Mouse (Mus musculus): ENCODE measurements around the gene Leo1. TPM values are rescaled to one million over a fixed set of nuclear protein-coding genes. Genes with fewer than 3 reads are reported as not detected.

The Leo1 gene
- polyA plus RNA-seq (2017; shearing (Covaris generic)) = 24.2 TPM

DNA sequence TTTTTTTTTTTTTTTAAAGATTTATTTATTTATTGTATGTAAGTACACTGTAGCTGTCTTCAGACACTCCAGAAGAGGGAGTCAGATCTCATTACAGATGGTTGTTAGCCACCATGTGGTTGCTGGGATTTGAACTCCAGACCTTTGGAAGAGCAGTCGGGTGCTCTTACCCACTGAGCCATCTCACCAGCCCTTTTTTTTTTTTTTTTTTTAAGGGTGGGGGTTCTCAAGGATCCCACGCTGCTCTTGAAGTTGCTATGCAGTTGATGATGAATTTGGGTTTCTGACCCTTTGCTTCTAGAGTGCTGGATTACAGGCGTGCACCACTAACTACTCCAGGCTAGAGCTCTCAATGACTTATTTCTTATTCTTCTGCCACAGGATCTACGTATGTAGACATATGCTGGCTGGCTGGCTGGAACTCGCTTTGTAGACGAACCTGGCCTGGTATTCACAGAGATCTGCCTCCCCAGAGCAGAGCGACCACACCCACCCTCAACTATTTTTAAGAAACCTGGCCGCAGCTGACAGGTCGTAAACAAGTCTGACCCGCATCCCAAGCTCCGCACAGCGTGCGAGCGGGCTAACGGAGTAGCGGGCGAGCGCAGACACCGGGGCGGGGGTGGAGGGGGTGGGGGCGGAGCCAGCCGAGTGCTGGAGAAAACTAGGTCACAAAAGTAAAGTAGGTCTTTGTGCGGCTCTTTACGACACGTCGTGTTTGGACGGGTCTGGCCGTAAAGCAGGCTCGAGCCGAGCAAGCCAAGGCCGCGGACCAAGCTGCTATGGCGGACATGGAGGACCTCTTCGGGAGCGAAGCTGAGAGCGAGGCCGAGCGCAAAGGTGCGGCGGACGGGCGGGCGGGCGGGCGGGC lies at the start of gene Leo1:
Leo1 (plus strand) TSS at position 729 of the 871 bp plus-strand sequence.

GRCm38 (mm10) chr9:75409852-75410378 lies 31.4 kb upstream of the Leo1 start, which contains the start of gene Mapk6:
Mapk6 (minus strand) TSS chr9:75410005.

Other genes with a start within 250 kb of the Leo1 start
- gene Myo5c, start 209.5 kb upstream of the Leo1 start, polyA plus RNA-seq (2017; shearing (Covaris generic)) = 0.42 TPM
- 4.0 TPM for gene Gnb5, start 135.2 kb upstream of the Leo1 start, polyA plus RNA-seq (2017; shearing (Covaris generic))
- not detected for gene Bcl2l10, start 93.8 kb upstream of the Leo1 start, polyA plus RNA-seq (2017; shearing (Covaris generic))
- 66.0 TPM for gene Mapk6, start 31.5 kb upstream of the Leo1 start, polyA plus RNA-seq (2017; shearing (Covaris generic))
- 199 TPM for gene Tmod3, start 118.1 kb downstream of the Leo1 start, polyA plus RNA-seq (2017; shearing (Covaris generic))
- gene Tmod2, start 169.8 kb downstream of the Leo1 start, polyA plus RNA-seq (2017; shearing (Covaris generic)) = not detected
- 5.6 TPM for gene Lysmd2, start 184.2 kb downstream of the Leo1 start, polyA plus RNA-seq (2017; shearing (Covaris generic))
- gene Scg3, start 242.5 kb downstream of the Leo1 start, polyA plus RNA-seq (2017; shearing (Covaris generic)) = not detected